Mouse (Mus musculus) right cerebral cortex, postnatal 4 days (tissue): ENCODE data around the gene Mettl21a.
A peak's percentile ranks its signal among the peaks of the same experiment; 100 is the strongest.
"Not testable (repeated sequence)": the region's sequence is repeated elsewhere in the genome, so short reads cannot be mapped to it uniquely, and the experiment has no call there.

Experiments used
- DNase-seq: peaks from one replicate; pipeline ENCODE4 v3.0.0-alpha.2; 2022

Mettl21a gene

DNA sequence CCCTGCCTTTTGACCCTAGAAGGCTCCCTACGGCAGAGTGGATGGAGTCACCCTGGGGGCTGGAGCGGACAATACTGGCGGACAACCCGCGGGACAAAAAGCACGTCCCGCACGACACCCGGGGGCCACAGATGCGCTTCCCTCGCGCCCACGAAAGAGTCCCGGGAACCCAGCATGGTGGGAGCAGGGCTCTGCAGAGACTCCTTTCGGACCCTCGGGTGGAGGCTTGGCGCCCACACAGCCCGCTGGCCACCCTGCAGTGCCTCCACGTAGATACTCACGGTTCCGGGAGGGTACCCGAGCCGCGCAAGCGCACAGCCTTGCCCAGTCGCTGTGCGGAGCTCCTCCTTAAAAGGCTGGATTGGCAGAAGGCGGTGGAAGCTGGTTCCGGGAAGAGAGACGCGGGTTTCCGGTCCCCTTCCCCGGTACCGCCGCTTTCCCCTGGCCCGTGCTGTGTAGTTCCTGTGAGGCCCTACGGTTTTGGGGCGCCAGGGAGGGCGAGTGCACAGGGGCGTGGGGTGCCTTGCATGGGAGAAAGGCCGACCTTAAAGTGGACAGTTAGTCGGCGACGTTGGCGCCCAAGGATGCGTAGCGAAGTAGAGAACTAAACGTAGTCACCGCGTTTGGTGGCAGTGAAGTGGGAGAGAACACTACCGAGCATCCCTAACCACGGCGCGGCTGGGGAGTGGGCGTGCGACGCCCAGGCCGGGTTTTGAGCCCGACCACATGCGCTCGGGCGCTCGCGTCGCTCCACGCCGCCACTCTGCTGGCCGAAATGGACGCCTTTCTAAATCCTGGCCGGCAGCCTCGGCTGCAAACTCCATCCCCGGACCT, at the start of gene Mettl21a:
Gene Mettl21a (minus strand): TSS at position 362 of the 834 bp plus-strand sequence.
- DNase-seq: peak; percentile 90

DNA sequence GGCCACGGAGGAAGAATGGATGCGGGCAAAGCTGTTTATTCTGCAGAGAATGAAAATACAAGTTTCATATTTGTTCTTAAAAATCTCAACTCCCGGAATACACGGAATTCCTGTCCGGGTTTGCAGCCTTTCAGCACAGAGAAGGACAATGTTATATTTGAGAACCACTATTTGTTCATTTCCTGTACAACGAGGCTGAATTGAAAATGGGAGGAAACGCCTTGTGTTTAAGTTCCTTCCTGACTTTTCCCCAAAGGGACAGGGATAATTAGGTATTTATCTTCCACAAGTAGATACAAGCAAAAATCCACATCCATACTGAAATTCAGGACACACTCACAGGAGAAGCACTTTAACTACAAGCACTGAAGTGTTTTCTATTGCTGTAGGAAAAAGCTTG, 41.8 kb upstream of the Mettl21a start:
- no peak for DNase-seq

DNA sequence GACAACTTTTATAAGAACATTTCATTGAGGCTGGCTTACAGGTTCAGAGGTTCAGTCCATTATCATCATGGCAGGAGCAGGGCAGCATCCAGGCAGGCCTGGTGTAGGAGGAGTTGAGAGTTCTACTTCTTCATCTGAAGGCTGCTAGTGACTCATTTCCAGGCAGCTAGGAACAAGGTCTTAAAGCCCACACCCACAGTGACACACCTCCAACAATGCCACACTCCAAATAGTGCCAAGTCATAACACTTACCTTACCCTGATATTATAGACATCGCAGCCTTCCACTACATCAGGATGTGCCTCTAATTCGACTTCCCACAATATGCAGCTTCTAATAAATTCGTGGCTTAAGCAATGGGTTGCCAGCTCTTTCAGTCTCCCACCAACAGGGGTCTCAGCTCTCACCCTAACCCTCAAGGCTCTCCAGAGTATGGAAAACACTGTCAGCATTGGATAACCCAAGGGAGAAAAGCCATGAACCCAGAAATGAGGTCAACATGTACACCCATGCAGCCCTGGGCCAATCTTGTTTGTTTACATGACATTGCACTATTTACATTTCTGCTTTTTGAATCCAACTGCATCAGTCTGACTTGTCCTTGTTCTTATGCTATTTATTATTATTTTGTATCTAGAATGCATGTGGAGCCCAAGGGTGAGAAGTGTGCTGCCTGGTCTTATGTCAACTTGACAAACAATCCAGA, 39.5 kb upstream of the Mettl21a start:
- DNase-seq: no peak

- no peak for DNase-seq
Measured at GRCm38 (mm10) chr1:64655415-64655814, 38.4 kb upstream of the Mettl21a start.

DNA sequence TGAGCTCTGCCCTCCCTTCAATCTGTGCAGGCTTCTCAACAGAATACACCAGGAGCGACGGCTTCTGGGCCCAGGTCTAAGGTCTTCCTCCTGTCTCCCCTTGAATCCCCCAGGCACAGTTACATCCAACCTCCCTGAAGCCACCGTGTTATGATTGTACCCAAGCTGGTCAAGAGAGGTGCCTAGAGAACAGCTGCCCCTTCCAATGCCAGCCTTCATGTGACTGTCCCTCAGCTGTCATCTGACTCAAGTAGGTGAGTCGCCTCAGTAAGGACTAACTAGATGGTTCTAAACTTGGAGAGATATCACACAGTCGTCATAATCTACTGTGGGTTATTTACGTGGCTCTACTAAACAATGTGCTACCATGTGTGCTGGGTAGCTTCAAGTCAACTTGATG, 36.7 kb upstream of the Mettl21a start:
- no peak for DNase-seq

DNA sequence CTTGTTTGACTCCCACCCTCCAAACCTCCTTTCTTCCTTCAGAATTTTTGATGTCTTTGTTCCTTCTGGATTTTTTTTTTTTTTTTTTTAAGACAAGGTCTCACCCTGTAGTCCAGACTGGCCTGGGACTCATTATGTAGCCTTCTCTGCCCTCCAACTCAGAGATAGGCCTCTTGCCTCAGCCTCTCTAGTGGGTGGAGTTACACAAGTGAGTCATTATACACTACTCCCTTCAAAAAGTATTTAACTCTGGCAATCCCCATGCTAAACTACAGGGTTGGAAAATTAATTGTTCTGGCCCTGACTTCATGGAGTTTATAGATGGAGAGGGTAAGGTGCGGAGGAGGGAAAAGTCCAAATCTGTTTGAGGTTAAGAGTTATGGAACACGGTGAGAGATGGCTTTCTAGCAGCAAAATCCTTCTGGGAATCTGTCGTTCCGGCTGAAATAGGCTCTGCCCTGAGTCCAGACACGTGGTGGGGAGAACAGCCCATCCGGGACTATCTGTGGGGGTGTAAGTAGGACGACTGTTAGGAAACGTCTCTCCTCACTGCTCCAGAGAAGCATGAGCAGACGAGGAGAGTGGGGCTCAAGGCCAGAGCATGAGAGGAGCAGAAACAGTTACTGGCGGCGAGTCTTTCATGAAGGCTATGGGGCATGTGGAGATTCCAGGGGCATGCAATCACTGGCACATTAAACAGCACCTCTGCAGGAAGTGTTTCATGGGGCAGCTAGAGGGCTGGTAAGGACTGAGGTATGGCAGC, 32.5 kb upstream of the Mettl21a start:
- no peak for DNase-seq

GRCm38 (mm10) chr1:64644513-64644912, 27.5 kb upstream of the Mettl21a start:
- no peak for DNase-seq

DNA sequence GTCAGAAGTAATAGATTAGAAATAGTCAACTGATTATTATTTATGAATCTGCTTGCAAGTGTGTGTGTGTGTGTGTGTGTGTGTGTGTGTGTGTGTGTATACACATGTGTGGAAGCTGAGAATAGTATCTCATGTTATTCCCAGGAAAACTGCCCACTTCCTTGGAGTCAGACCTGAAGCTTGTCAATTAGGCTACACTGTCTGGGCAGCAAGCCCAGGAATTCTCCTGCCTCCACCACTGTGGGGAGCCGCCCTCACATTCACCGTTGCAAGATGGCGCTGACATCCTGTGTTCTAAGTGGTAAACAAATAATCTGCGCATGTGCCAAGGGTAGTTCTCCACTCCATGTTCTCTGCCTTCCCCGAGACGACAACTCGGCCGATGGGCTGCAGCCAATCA, 25.5 kb upstream of the Mettl21a start:
- DNase-seq: not testable (repeated sequence)

- DNase-seq: no peak
Measured at GRCm38 (mm10) chr1:64641069-64641468, 24.0 kb upstream of the Mettl21a start.

DNA sequence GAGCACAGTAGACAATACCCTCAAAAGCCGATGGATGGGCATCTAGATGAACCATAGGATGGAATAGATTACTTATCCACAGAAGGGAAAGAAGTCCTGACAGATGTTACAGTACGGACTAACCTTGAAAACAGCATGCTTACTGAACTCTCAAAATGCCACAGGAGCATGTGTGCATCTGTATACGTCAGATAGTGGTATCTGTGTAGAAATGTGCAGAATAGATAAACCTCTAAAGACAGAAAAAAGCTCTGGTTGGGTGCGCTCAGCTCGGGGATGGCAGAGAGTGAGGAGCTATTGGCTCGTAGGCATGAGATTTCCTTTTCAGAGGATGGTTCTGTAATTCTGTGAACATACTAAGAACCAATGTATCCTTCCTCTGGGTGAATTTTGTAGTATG, 22.2 kb upstream of the Mettl21a start:
- DNase-seq: no peak

DNA sequence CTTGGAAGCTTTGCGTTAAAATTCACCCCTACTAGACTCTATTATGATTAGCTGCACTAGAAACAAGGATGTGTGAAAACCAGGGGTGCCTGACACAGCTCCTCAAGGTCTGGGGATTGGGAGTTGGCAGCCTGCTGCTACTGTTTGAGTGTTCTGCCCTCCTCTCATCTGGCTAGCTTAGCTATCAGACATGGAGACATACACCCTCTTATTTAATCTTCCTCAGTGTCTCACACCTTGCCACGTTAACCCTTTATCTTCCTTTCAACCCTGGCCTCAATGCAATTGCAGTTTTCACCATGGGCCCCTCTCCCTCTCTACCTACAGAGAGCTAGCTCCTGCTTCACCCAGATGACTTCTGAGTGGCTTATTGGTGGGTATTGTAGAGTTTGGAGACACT, 18.6 kb upstream of the Mettl21a start:
- no peak for DNase-seq

DNA sequence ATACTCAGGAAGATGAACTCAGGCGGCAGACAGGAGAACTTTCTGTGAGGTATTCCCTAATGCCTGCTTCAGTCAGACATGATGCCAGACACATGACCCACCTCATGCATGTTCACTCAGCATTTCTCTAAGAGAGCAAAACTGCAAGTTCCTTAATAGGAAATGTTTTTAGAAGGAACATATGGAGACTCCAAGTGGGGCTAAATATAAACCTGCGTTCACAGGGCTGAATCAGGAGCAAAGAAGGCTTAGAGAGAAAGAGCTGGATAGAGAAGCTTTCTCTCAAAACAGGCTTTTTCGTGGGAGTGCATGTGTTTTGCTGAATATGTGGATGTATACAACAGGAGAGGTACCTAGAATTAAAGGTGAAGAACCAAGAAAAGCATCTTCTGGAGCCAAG, 16.2 kb upstream of the Mettl21a start:
- no peak for DNase-seq

DNA sequence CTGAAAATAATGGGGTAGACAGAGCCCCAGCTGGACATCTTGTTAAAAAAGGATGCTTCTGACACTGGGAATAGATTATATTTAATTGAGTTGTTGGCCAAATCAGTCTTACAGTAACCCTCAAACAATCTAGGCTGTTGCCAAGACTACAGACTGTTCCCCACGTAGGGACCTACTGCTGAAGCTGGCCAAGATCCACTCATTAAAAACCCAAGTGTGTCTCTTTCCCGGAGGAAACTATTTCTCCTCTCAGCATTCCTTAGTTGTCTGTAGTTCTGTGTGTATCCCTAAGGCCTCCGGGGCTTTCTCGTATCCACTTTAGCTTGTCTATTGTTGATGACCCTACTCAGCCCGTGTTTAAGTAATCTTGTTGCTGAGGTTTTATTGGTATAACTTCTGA, 14.5 kb upstream of the Mettl21a start:
- DNase-seq: no peak

DNA sequence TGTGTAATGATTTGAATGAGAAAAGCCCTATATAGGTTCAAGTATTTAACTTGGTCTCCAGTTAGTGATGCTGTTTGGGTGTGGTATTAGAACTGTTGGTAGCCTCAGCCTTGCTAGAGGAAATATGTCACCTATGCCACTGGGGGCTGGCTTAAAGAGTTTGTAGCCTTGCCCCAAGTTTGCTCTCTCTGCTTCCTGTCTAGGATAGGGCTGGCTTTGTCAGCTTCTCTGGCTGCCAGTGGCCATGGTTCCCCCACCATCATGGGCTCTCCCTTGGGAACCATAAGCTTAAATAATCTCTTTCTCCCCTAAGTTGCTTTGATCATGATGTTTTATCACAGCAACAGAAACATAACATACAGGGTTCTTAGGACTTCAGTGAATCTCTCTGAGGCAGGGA, 8.2 kb upstream of the Mettl21a start:
- no peak for DNase-seq

GRCm38 (mm10) chr1:64623558-64624435, 6.8 kb upstream of the Mettl21a start:
- DNase-seq: no peak

DNA sequence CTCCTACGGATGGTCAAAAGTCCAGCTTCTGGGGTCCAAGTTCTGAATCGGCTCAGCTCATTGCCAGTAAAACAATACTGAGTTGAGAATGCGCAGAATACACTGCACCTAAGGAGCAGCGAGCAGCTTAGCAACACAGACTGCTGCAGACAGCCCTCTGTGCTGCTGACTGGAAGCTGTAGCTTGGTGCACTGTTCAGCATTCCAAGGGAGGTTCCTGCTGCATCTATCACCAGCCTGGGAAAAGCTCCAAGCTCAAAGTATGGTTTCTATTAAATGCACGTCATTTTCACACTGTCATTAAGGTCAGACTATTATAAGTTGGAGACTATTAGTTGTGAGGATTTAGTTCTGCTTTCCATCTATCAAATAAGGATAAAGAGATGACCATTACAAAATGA, 4.1 kb upstream of the Mettl21a start:
- DNase-seq: no peak

GRCm38 (mm10) chr1:64618226-64618625, 1.2 kb upstream of the Mettl21a start:
- DNase-seq: no peak

- peak; percentile 90 for DNase-seq
Measured at GRCm38 (mm10) chr1:64617715-64617984, 608 bp upstream of the Mettl21a start.

DNA sequence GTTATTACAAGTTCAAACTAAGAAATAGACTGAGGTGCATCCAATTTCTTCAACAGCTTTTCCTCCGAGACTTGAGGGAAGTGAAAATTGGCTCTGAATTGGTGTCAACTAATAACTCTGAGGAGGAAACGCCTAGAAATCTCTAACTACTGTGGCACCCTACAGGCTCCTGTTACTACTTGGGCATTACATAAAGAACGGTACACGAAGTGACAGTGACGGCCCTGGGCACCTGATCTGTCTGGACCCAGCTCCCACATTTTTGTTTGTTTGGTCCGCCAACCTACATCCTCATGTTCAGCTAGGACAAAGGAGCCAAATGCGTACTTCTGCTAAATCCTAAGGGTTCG, 536 bp downstream of the Mettl21a start:
- DNase-seq: no peak

GRCm38 (mm10) chr1:64616076-64616475, 966 bp downstream of the Mettl21a start:
- DNase-seq: no peak

DNA sequence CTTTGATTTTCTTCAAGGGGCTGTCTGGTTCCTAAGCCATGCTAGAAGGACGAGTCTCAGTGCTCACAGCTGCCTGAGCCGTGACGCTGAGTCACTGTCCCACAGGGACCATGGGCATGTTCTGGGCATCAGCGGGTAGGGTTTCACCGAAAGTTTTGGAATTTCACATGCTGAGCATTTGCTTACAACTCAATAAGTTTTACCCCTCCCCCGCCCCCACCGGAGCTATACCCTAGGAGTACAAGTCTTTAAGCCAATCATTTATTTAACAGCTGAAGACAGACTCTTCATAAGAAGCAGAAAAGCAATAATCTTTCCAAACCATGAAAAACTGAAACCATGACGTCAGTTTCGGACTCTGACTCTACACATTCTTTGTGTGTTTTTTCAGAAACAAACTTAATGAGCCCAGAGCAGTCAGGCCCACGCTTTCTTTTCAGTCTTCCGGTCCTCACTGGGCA, 1.5 kb downstream of the Mettl21a start:
- no peak for DNase-seq

DNA sequence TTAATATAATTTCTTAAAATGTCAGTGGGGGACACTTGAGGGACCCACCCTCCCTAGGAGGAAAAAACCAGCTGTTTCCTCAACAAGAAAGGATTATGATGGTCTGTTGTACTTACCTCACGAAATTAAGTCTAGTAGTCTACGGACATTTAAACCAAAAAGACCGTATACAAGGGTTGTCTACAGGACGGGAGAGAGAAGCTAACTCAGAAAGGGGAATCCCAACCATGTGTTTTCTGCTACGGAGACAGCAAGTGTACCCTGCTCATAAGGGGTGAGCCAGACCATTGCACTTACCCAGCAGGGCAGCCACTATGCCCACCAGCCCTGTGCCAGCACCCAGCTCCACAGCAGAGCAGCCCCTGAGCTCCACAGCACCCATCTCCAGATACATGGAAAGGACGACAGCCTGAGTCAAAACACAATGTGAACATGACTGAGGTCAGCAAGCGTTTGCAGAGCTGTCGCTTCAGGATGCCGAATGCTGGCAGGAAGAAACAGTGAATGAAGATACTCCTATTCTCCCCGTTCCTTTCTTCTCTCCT, 2.2 kb downstream of the Mettl21a start:
- DNase-seq: no peak

GRCm38 (mm10) chr1:64614311-64614710, 2.7 kb downstream of the Mettl21a start:
- no peak for DNase-seq
